Mouse (Mus musculus) bone marrow macrophage, adult 2 months (primary cell): ENCODE measurements around the gene B3gnt7. TPM values are rescaled to one million over a fixed set of nuclear protein-coding genes. Genes with fewer than 3 reads are reported as not detected.

Experiments used
- H3K27ac ChIP-seq: 2 replicates; pipeline ENCODE4 v1.5.1; 2012; ENCODE audit warnings: low read depth, low read length; ENCODE audit not compliant: insufficient read depth
- H3K4me1 ChIP-seq: 2 replicates; pipeline ENCODE4 v1.6.1; 2012; ENCODE audit warnings: low read length; ENCODE audit not compliant: control insufficient read depth, insufficient read depth
- H3K4me3 ChIP-seq: 2 replicates; pipeline ENCODE4 v1.5.1; 2012; ENCODE audit warnings: mild to moderate bottlenecking, low read length, moderate library complexity; ENCODE audit not compliant: insufficient read depth
- CTCF ChIP-seq: IDR thresholded peaks from 2 replicates; pipeline ENCODE4 v1.5.1; 2012; ENCODE audit warnings: low read depth, mild to moderate bottlenecking, low read length, moderate library complexity
- POLR2A ChIP-seq: IDR thresholded peaks from 2 replicates; pipeline ENCODE4 v1.6.1; 2012; ENCODE audit warnings: mild to moderate bottlenecking, low read depth, low read length, borderline replicate concordance
- polyA plus RNA-seq: library from polyadenylated mRNA; stranded (reverse); fragments of >200 nt; gene quantifications from 2 replicates; pipeline ENCODE4 v1.2.4, GENCODE M21; 2012; ENCODE audit not compliant: missing spikeins, insufficient read depth, insufficient read length

Gene B3gnt7
- polyA plus RNA-seq, 1 experiment = 0.21 TPM

GRCm38 (mm10) chr1:86300093-86300492 is 2.5 kb upstream of the B3gnt7 start:
- no peak overlapping the region for H3K4me3 ChIP-seq
- H3K4me1 ChIP-seq = peaks cover 10% of the 10 kb centered on the region
- no peak for TF ChIP-seq CTCF
- TF ChIP-seq POLR2A = no peak
- H3K27ac ChIP-seq = no peak overlapping the region

- TF ChIP-seq POLR2A (no peak), CTCF (no peak)
- Histone ChIP-seq H3K27ac (no peak overlapping the region), H3K4me1 (peaks cover 10% of the 10 kb centered on the region), H3K4me3 (no peak overlapping the region)
Observed at GRCm38 (mm10) chr1:86300731-86301130, 1.9 kb upstream of the B3gnt7 start.

- Histone ChIP-seq H3K4me3 (no peak overlapping the region), H3K4me1 (peaks cover 10% of the 10 kb centered on the region), H3K27ac (no peak overlapping the region)
- TF ChIP-seq POLR2A (no peak), CTCF (no peak)
Observed at GRCm38 (mm10) chr1:86301221-86302091, 1.2 kb upstream of the B3gnt7 start.

GRCm38 (mm10) chr1:86303063-86303872 is 636 bp downstream of the B3gnt7 start:
- H3K4me1 ChIP-seq = peaks cover 3% of the 10 kb centered on the region; the same call in 1 of the 2 replicates
- no peak for TF ChIP-seq CTCF
- no peak for TF ChIP-seq POLR2A
- H3K4me3 ChIP-seq = peak overlapping the region; percentile 56
- H3K27ac ChIP-seq = no peak overlapping the region

- Histone ChIP-seq H3K4me3 (peak overlapping the region; percentile 56), H3K27ac (no peak overlapping the region), H3K4me1 (peaks cover 3% of the 10 kb centered on the region; the same call in 1 of the 2 replicates)
- TF ChIP-seq CTCF = no peak
- TF ChIP-seq POLR2A = no peak
Observed at GRCm38 (mm10) chr1:86303873-86304250, 1.2 kb downstream of the B3gnt7 start.

GRCm38 (mm10) chr1:86306686-86307085 is 4.1 kb downstream of the B3gnt7 start:
- Histone ChIP-seq H3K4me3 (no peak overlapping the region), H3K27ac (no peak overlapping the region), H3K4me1 (peaks cover 3% of the 10 kb centered on the region; the same call in 1 of the 2 replicates)
- TF ChIP-seq POLR2A (no peak), CTCF (no peak)

- Histone ChIP-seq H3K27ac (no peak overlapping the region), H3K4me1 (peaks cover 3% of the 10 kb centered on the region; the same call in 1 of the 2 replicates), H3K4me3 (no peak overlapping the region)
- TF ChIP-seq CTCF = no peak
- no peak for TF ChIP-seq POLR2A
Observed at GRCm38 (mm10) chr1:86307177-86307762, 4.6 kb downstream of the B3gnt7 start.

GRCm38 (mm10) chr1:86307871-86308641 is 5.4 kb downstream of the B3gnt7 start:
- TF ChIP-seq CTCF (no peak), POLR2A (no peak)
- Histone ChIP-seq H3K4me3 (no peak overlapping the region), H3K27ac (no peak overlapping the region), H3K4me1 (no peaks in the 10 kb centered on the region)

GRCm38 (mm10) chr1:86309270-86309833 is 6.7 kb downstream of the B3gnt7 start:
- Histone ChIP-seq H3K4me1 (no peaks in the 10 kb centered on the region), H3K4me3 (no peak overlapping the region)
- no peak for TF ChIP-seq CTCF
- TF ChIP-seq POLR2A = no peak

More at GRCm38 (mm10) chr1:86309270-86309833, 6.7 kb downstream of the B3gnt7 start:
- no peak overlapping the region for H3K27ac ChIP-seq
